Mouse (Mus musculus) embryonic fibroblast, embryonic 13.5 days (primary cell): ENCODE measurements around the gene Ccdc151. TPM values are rescaled to one million over a fixed set of nuclear protein-coding genes. Genes with fewer than 3 reads are reported as not detected.
A peak's percentile ranks its signal among the peaks of the same experiment; 100 is the strongest.

ENCODE experiments used
- H3K27ac ChIP-seq: 2 replicates; pipeline ENCODE4 v1.5.1; 2012; ENCODE audit warnings: low read length, control low read depth, inconsistent platforms; ENCODE audit not compliant: insufficient read depth
- H3K4me1 ChIP-seq: 2 replicates; pipeline ENCODE4 v1.6.1; 2011; ENCODE audit warnings: low read length; ENCODE audit not compliant: control insufficient read depth, insufficient read depth
- H3K4me3 ChIP-seq: 2 replicates; pipeline ENCODE4 v1.5.1; 2011; ENCODE audit warnings: mild to moderate bottlenecking, control low read depth, low read length; ENCODE audit not compliant: insufficient read depth
- CTCF ChIP-seq: IDR thresholded peaks from 2 replicates; pipeline ENCODE4 v1.5.1; 2011; ENCODE audit warnings: mild to moderate bottlenecking, control low read depth, low read length, moderate library complexity, borderline replicate concordance; ENCODE audit not compliant: insufficient read depth
- POLR2A ChIP-seq: IDR thresholded peaks from 2 replicates; pipeline ENCODE4 v1.6.1; 2011; ENCODE audit warnings: low read depth, mild to moderate bottlenecking, control low read depth, low read length, moderate library complexity
- polyA plus RNA-seq: library from polyadenylated mRNA; stranded (reverse); fragments of >200 nt; gene quantifications from 2 replicates; pipeline ENCODE4 v1.2.4, GENCODE M21; 2011; ENCODE audit warnings: low read depth; ENCODE audit not compliant: missing spikeins, insufficient read length

The Ccdc151 gene
- polyA plus RNA-seq: 0.32 TPM in 1 of 2 replicates, not detected in the other

DNA sequence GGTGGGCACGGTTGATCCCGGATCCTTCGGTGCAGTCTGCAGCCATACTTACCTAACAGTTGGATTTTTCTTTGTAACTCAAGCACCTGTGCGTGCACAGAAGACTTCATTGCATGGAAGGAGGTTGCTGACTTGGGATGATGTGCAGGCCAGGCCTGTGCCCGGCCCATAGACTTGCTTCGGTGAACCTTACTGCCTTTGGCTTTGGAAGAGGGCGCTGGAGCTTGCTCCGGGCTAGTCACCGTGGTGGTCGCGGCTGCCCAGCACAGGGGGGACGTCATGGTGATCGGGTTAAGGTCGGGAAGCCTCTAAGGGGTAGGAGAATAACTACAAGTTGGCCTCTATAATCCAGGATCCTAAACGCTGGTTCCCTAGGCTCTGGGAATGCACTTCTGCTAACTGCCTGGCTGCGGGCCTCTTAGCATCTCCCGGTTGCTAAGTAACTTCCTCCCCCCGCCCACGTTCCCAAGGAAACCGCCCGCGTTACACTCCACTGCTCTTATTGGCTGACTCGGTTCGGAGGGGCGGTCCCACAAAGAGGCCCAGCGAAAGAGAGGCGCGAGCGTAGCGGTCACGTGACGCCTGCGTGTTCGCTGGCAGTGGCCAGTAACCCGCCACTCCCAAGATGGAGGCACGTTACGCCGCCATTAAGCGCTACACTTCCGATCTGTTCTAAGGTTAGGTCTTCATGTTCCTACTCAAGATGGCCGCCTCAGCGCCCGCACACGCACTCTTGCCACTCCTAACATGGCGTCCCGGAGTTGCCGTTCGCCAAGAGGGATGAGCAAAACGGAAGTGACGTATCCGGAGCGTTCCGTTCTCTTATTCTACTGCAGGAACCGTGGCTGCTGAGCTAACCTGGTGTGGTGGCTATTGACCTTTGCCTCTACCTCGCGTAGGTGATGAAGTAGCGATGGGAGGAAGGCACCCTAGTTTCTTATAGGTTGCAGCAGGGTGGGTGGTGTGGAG, at the start of gene Ccdc151, which contains the start of gene Prkcsh:
Gene Ccdc151, minus strand, starts transcription at position 441 of the 969 bp plus-strand sequence.
Gene Prkcsh, plus strand, starts transcription at position 613 of the 969 bp plus-strand sequence.
- peak within 1 kb of the TSS; percentile 7 for H3K27ac ChIP-seq
- peak within 1 kb of the TSS; percentile 72 for H3K4me3 ChIP-seq
- TF ChIP-seq CTCF: no peak
- TF ChIP-seq POLR2A: peak; percentile 96
- H3K4me1 ChIP-seq: peaks cover 3% of the 10 kb centered on the region; the same call in 1 of the 2 replicates

DNA sequence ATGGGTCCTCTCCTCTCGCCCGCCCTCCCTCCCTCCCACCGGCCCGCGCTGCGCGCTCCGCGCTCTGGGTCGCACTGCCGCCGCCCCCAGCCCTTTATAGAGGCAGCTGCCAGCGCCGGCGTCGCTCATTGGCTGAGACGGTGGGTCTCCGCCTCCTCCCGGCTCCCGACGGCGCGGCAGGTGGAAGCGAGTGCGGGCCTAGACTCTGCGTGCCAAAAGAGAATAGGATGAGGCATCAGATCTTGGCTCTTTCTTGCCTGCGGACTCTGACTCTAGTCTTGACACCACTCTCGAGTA, 49.5 kb upstream of the Ccdc151 start, which contains the start of gene Elavl3:
Gene Elavl3, minus strand, starts transcription at position 66 of the 297 bp plus-strand sequence.
- no peaks in the 10 kb centered on the region for H3K4me1 ChIP-seq
- TF ChIP-seq CTCF: no peak
- no peak for TF ChIP-seq POLR2A
- no peak within 1 kb of the TSS for H3K27ac ChIP-seq
- H3K4me3 ChIP-seq: no peak within 1 kb of the TSS

DNA sequence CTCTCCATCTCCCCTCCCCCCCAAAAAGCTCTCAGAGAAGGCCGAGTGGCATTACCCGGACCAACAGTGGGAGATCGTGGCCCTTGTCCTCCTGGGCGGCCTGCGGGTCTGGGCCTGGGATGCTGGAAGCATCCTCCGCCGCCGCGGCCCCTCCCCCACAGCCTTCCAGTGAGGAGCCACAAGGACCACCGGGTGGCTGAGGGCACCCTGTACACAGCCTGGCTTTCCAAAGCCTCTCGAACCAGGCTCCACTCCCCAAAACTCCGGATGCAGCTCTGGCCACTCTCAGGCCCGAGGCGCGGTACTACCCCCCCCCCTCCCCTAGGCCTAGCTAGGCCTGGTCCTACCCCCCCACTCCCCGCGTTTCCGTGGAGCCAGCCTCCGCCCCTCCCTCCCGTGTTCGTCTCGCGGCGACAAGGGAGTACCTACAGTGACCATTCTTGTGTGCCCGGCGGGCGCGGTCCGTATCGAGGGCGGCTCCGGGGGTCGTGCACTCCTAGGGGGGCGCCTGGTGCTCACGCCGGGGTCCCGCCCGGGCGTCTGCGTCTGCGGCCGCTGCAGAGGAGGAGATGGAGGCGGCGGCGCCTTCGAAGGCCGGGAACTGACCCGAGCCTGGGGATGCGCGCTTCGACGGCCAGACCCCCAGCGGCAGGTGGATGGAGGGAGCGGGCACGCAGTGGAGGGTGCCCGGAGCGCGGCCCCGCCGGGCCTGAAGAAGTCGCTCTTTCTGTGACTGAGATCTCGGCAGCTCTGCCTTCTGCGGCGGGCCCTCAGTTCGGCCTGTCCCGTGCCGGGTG, 48.9 kb upstream of the Ccdc151 start:
- H3K4me3 ChIP-seq: no peak overlapping the region
- no peak overlapping the region for H3K27ac ChIP-seq
- no peak for TF ChIP-seq POLR2A
- TF ChIP-seq CTCF: no peak
- H3K4me1 ChIP-seq: no peaks in the 10 kb centered on the region

DNA sequence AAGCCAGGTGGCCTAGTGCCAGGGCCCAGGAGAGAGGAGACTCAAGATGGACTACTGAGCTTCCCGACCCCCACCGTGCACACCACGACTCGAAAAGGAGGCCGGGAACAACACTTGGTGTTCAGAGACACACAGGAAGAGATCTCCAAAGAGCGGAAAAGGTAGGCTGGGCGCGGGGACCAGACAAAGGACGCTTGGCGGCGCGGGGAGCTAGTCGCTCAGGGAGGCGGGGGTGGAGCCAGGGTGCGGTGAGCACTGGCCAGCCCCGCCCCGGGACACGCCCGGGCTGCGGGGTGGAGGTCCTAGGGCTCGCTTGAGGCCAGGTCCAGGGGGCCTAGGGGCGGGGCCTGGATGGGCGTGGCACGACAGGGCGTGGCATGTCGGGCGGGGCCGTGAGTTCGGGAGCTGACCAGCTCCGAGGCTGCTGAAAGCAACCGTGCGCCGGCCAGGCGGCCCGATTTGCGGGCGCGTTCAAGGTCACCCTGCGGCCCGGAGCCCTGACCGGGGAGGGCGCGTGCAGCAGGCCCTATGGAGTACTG, 48.0 kb upstream of the Ccdc151 start:
- H3K27ac ChIP-seq: no peak overlapping the region
- no peak overlapping the region for H3K4me3 ChIP-seq
- H3K4me1 ChIP-seq: no peaks in the 10 kb centered on the region
- TF ChIP-seq CTCF (no peak), POLR2A (no peak)

DNA sequence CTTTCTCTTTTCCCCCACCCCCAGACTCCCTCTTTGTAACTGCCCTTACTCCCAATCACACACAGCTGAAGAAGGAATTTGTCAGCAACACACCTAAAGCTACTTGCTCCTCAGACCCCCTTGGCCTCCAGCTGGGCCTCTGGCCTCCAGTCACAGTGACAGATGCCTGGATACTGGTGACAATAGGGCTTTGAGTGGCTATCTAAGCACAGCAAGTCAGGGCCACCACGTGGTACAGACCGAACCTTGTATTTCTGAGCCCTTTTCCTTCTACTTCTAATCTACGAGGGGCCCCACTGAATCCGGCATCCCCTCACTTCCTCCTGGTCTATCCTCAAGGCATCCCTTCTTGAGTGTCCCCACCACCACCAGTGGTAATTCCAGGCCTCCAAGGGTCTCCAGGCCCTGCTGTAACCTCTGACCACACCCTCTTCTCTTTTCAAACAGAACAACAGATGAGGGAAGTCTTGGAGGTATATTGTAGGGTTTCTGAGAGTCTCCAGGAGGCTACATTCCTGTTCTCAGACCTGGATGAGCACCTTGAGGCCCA, 47.4 kb upstream of the Ccdc151 start:
- no peak overlapping the region for H3K4me3 ChIP-seq

DNA sequence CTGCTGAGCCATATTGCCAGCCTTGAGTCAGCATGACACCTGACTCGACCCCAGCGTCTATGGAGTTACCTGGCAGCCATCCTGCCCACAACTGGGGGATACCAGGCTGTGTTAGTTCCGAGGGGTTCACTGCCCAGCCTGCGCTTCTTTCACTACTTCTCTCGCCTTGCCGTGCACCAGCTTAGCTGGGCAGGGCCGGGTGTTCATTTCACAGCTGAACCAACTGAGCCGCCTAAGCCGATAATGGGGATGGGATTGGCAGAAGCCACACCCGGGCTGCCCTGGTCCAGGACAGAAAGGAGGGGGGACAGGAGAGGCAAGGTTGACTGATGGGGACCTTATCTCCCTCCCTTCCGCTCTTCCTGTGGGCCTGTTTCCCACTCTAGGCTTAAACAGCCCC, 46.9 kb upstream of the Ccdc151 start:
- no peaks in the 10 kb centered on the region for H3K4me1 ChIP-seq
- no peak overlapping the region for H3K27ac ChIP-seq
- no peak overlapping the region for H3K4me3 ChIP-seq
- TF ChIP-seq POLR2A (no peak), CTCF (no peak)

More for the DNA sequence above, 47.4 kb upstream of the Ccdc151 start:
- Histone ChIP-seq H3K4me1 (no peaks in the 10 kb centered on the region), H3K27ac (no peak overlapping the region)
- TF ChIP-seq POLR2A (no peak), CTCF (no peak)

DNA sequence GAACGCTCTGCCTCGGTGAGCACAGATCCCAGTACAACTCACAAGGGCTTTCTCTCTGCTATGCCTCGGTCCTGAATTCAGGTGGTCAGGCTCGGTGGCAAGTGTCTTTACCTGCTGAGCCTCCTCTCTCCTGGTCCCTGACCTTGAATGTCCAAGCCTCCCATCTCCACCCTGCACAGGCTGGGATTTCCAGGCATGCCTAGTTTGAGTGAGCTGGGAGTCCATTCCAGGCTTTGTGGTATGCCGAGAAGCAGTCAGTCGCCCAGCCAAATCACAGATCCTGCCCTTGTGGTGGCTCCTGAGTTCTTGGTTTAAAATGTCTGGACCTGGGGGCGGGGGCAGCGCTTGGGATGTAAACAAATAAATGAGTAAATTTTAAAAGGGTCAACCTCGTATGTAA, 44.9 kb upstream of the Ccdc151 start:
- H3K4me3 ChIP-seq: no peak overlapping the region
- no peaks in the 10 kb centered on the region for H3K4me1 ChIP-seq
- no peak overlapping the region for H3K27ac ChIP-seq
- TF ChIP-seq POLR2A: no peak
- TF ChIP-seq CTCF: no peak

DNA sequence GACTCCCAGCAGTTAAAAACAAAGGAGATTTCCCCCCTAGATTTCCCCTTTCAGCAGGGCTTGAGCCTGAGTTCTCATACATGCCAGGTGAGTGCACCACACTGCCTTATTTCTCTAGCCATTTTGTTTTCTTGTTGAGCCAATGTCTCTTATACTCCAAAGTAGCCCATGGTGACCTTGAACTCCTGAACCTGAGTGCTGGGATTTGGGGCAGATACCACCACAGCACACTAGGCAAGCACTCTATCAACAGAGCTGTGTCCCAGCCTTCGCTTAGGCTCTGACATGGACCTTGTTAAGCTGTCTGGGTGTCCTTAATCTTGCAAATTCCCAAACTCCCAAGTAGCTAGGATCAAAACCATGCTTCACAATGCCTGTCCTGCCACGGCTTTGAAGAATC, 39.4 kb upstream of the Ccdc151 start:
- no peaks in the 10 kb centered on the region for H3K4me1 ChIP-seq
- TF ChIP-seq CTCF: no peak
- H3K27ac ChIP-seq: no peak overlapping the region
- no peak overlapping the region for H3K4me3 ChIP-seq

DNA sequence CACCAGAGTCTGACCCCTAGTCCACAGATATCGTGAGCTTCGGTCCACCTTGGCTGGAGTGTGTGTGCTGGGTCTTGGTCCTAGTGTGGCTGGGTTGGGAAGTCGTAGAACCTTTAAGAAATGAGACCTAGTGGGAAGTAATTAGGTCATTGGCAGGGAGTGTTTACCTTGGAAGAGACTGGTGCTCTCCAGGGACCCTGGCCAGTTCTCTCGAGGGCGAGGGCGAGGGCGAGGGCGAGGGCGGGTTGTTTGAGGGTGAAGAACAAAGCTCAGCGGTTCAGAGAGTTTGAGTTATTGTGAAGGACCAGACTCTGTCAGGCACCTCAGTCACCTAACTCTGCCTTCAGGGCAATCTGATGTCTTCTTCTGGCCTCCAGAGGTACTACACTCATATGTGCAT, 35.4 kb upstream of the Ccdc151 start:
- Histone ChIP-seq H3K4me1 (no peaks in the 10 kb centered on the region), H3K4me3 (no peak overlapping the region), H3K27ac (no peak overlapping the region)
- no peak for TF ChIP-seq POLR2A
- TF ChIP-seq CTCF: no peak
